Mouse (Mus musculus) thymus, adult 2 months (tissue): ENCODE measurements around the gene Gm26620.

Experiments
- CTCF ChIP-seq: fragments of 200-500 bp; IDR thresholded peaks from 2 replicates; pipeline ENCODE4 v1.5.1; 2012; ENCODE audit warnings: mild to moderate bottlenecking, control low read depth, low read length, moderate library complexity, borderline replicate concordance; ENCODE audit not compliant: control insufficient read depth, poor library complexity, insufficient read depth; ENCODE audit errors: extremely low read depth
- POLR2A ChIP-seq: fragments of 200-500 bp; IDR thresholded peaks from 2 replicates; pipeline ENCODE4 v1.6.1; 2012; ENCODE audit warnings: mild to moderate bottlenecking, low read length, control low read depth, moderate library complexity; ENCODE audit not compliant: control insufficient read depth, poor library complexity, insufficient read depth; ENCODE audit errors: extremely low read depth

- no peak for TF ChIP-seq CTCF
- TF ChIP-seq POLR2A, result no peak
These were observed 16.0 kb upstream of the Gm26620 start for GRCm38 (mm10) chr1:170868905-170869283.
